Mouse (Mus musculus): ENCODE data around the gene Guk1. TPM values are rescaled to one million over a fixed set of nuclear protein-coding genes. Genes with fewer than 3 reads are reported as not detected.

The Guk1 gene
- polyA plus RNA-seq (2017; shearing (Covaris generic)), result 100 to 1,000 TPM in 1 of 2 experiments, 10 to 100 TPM in 1; 64.2 to 103 TPM

DNA sequence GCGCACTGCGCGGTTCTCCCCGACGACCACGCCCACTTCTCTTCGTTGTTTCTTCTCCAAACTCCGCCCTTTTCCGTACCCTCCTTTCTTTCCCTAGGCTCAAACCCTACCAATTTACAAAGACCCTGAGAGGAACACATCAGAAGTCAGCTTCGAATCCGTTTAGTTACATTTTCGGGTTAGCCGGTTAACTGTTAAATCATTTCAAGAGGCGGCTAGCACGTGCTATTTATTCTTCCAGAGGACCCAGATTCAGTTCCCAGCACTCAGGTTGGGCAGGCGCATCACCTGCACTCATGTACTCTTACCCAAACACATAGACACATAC is at the start of gene Guk1:
Guk1 (minus strand) TSS at position 154 of the 328 bp plus-strand sequence.

DNA sequence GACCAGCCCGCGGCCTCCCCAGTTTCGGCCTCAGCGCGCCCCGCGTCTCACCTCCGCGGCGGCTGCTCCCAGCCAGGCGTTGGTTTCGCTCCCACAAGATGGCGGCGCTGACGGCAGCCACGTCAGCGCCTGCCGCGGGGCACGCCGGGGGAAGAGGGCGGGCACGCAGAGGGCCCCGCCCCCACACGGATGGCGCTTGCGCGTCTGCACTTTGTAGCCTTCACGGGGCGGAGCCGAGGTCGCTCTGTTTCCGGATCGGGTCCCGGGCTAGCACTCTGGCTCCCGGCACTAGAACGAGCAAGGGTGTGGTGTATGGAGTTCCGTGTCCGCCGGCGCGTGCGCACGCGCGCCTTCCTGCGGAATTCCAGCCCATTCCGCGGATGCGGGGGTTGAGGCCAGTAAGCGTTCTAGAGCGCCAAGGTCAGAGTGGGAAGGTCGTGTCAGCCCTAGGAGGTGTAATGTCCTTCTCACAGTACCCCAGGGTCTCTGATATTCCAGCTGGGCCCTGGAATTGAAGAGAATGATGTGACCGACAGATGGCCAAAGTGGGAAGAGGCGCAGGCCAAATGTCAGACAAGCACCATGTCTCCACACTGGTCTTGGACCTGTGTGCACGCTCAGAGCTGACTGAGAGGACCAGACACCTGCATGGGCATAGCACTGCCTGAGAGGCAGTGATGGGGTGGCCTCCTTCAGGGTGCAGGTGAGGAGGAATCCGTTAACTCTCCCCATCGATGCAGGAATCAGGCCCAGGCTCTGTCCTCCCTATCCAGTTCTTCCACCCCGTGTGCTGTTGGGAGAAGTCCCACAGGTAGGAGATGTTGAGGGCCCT is 36.3 kb upstream of the Guk1 start, which contains the start of gene Arf1:
Arf1 (minus strand) TSS at position 149 of the 832 bp plus-strand sequence.

DNA sequence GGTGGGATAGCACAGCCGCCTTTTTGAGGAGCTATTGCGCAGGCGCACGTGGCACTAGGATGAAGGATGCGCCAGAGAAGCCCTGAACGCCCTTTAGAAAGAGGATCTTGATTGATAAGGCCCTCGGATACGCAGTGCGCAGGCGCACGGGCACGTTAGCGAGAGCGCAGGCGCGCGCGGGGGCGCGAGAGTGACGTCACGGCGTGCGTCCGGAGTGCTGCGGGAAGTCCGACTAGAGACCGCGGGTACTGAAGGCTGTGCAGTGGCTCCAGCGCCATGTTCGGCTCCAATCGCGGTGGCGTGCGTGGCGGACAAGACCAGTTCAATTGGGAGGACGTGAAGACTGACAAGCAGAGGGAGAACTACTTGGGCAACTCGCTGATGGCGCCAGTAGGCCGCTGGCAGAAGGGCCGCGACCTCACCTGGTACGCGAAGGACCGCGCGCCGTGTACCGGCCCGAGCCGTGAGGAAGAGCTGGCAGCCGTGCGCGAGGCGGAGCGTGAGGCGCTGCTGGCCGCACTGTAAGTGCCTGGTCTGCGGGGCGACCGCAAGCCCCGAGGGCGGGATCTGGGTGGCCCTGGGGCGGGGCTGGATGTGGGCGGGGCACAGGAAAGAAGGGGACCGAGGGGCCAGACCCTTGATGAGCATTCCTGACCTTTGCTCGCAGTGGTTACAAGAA is 16.3 kb upstream of the Guk1 start, which contains the start of gene 2310033P09Rik:
2310033P09Rik (plus strand) TSS at position 169 of the 679 bp plus-strand sequence.

DNA sequence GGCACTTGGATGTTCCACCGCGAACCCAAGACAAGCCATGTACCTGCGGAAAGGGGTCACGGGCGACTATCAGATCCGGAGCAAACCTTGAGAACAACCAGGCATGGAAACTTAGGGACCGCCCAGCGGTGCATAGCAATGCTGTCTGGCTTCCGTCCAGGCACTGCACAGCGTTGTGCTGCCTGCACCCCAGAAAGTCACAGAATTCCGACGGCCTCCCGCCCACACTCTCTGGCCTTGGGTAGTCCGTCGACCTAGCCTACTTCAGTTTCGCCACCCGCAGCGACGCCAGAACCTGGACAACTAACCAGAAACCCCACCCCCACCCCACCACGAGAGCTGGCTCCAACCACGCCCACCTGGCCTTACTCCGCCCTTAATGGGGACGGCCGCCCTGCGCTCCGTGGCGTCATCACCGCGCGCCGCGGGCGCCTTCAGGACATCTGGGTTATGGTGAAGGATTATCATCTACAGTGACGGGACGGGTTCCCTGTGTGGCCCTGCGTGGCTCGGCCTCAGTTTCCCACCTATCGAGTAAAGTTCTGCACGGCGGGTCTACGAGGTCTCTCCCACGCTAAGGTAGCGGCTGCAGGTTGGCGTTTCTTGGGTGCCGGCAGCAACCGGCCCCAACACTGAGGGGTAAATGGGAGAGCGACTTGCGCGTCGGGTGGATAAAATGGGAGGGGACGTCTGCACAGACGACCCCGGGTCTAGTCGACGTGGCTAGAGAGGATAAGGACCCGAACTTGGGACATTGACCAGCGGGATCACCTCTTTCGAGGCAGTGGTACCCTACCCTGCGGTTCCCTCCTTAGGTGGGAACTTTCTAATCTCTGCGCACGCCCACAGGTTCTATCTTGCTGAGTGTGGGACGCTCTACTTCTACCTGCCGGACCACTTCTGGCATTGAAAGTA is 10.3 kb upstream of the Guk1 start, which contains the start of gene Mrpl55:
Mrpl55 (plus strand) TSS at position 406 of the 915 bp plus-strand sequence.

DNA sequence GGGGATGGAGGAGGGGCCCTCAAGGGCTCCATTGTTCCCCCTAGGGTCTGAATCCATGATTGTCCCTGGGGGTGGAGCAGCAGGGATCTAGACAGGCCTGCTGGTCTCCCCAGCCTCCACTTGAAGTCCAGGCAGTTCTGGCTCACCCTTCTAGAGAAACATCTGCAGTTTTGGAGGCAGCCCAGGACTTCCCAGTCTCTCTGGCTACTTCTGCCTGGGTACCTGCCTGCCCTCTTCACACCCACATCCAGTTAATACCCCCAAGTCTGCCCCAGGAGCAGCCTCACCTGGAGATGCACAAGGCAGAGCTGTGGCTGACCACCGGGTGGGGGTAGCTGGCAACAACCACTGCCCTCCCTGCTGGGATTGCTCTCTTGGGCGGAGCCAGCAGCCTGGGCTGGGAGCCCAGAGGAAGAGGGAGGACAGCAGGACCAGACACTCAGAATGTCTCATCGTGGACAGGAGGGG is 9.1 kb downstream of the Guk1 start, which contains the start of gene Gjc2:
Gjc2 (minus strand) TSS at position 350 of the 468 bp plus-strand sequence.

DNA sequence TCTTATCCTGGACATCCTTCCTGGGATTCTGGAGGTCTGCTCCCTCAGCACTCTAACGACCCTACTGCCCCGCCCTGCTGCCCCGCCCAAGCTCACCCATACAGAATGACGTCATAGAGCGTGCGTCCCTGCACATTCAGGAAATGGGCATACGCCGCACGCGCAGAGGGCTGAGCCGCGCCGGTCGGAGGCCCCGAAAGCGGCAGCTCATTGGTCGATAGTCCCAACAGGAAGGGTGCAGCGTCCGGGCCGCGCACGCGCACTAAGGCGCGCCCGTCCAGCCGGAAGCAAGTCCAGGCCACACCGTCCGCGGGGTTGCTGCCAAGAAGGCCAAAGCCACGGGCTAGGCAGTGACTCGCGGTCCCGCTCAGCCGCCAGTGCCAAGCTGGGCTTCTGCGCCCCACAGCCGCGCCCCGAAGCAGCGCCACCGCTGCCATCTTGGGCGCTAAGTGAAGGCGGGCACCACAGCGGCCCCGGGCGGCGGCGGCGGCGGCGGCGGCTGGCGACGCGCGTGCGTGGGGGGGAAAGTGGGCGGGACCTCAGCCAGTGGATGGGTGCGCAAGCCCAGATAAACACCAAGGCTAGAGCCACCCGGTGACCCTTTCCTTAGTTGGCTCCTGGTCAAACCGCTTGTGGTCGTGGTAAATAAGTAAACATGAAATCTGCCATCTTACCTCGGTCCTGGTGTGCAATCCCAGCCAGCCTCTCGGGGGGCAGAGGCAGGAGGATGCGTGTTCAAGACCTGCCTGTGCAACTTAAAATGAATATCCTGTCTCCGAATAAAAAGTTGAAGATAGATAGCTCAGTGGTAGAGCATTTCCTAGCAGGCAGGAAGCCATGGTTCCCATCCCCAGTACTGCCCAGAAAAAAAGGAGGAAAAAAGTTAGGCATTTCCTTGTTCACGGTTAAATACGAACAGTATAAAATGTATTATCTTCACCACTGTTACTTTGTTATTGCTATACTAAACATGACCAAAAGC is 28.5 kb downstream of the Guk1 start, which contains the start of gene Iba57:
Iba57 (minus strand) TSS at position 485 of the 982 bp plus-strand sequence.

DNA sequence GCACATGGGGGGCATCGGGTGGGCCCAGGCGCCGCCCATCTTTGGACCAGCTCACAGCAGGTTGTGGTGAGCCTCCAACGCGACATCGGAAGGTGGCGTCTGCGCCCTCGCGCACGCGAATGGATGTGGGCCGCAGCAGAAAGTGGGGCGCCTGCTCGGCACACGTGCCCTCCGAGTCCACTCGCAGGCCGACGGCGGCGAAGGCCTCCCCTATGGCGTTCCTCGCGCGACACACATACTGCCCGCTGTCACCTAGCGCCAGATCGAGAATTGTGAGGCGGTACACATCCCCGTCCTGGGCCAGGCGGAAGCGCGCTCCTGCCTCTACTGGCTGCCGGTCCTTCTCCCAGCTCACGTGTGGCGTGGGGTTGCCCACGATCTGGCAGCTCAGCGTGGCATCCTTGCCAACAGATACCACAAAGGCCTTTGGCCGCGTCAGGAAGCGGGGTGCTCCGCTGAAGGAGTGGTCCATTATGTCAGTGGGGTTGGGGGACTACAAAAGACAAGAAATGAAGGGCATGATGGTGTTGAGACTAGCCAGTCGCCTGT is 56.0 kb downstream of the Guk1 start, which contains the start of gene Obscn:
Obscn (minus strand) TSS at position 499 of the 549 bp plus-strand sequence.

Other genes with a start within 250 kb of the Guk1 start
- 10 to 100 TPM; 14.4 to 22.3 TPM for gene Hist3h2ba, start 243.3 kb downstream of the Guk1 start, polyA plus RNA-seq (2017; shearing (Covaris generic))
- gene Hist3h2a, start 237.5 kb downstream of the Guk1 start, polyA plus RNA-seq (2017; shearing (Covaris generic)), result 10 to 100 TPM in 1 of 2 experiments, 1 to 10 TPM in 1; 8.1 to 13.0 TPM
- under 1 TPM; 0.06 to 0.60 TPM for gene Trim17, start 237.5 kb downstream of the Guk1 start, polyA plus RNA-seq (2017; shearing (Covaris generic))
- 10 to 100 TPM; 38.4 to 42.4 TPM for gene Trim11, start 214.1 kb downstream of the Guk1 start, polyA plus RNA-seq (2017; shearing (Covaris generic))
- under 1 TPM; 0.01 to 0.08 TPM for gene Obscn, start 55.8 kb downstream of the Guk1 start, polyA plus RNA-seq (2017; shearing (Covaris generic))
- gene Iba57, start 28.5 kb downstream of the Guk1 start, polyA plus RNA-seq (2017; shearing (Covaris generic)), result 1 to 10 TPM; 8.4 to 9.3 TPM
- not detected for gene Gjc2, start 9.0 kb downstream of the Guk1 start, polyA plus RNA-seq (2017; shearing (Covaris generic))
- gene Mrpl55, start 10.3 kb upstream of the Guk1 start, polyA plus RNA-seq (2017; shearing (Covaris generic)), result 10 to 100 TPM; 37.4 to 52.8 TPM
- 10 to 100 TPM; 30.3 to 44.6 TPM for gene 2310033P09Rik, start 16.1 kb upstream of the Guk1 start, polyA plus RNA-seq (2017; shearing (Covaris generic))
- 100 to 1,000 TPM; 488 to 499 TPM for gene Arf1, start 36.1 kb upstream of the Guk1 start, polyA plus RNA-seq (2017; shearing (Covaris generic))
- gene Wnt3a, start 98.5 kb upstream of the Guk1 start, polyA plus RNA-seq (2017; shearing (Covaris generic)), result not detected
- under 1 TPM in 1 of 2 experiments, not detected in 1; 0.05 TPM for gene Wnt9a, start 114.7 kb upstream of the Guk1 start, polyA plus RNA-seq (2017; shearing (Covaris generic))
- under 1 TPM in 1 of 2 experiments, not detected in 1; 0.55 TPM for gene Prss38, start 183.4 kb upstream of the Guk1 start, polyA plus RNA-seq (2017; shearing (Covaris generic))